Mouse (Mus musculus) forebrain, embryonic 10.5 days (tissue): Measurements from ENCODE around the gene Gm4353. TPM values are rescaled to one million over a fixed set of nuclear protein-coding genes. Genes with fewer than 3 reads are reported as not detected.

Source experiments
- DNase-seq: peaks from one replicate; pipeline ENCODE4 v3.0.0-alpha.2; 2017; ENCODE audit warnings: low spot score; ENCODE audit errors: extremely low spot score
- H3K27ac ChIP-seq: fragments of 300-500 bp; sonication (generic); 2 replicates; pipeline ENCODE4 v1.5.1; 2016; ENCODE audit warnings: mild to moderate bottlenecking
- H3K27me3 ChIP-seq: fragments of 300-500 bp; sonication (generic); 2 replicates; pipeline ENCODE4 v1.6.1; 2016; ENCODE audit warnings: mild to moderate bottlenecking; ENCODE audit not compliant: poor library complexity, severe bottlenecking
- H3K36me3 ChIP-seq: fragments of 300-500 bp; sonication (generic); replicated peaks from 2 replicates; pipeline ENCODE4 v1.6.1; 2016; ENCODE audit warnings: mild to moderate bottlenecking, moderate library complexity
- H3K4me1 ChIP-seq: fragments of 300-500 bp; sonication (generic); 2 replicates; pipeline ENCODE4 v1.6.1; 2016
- H3K4me3 ChIP-seq: fragments of 300-500 bp; sonication (generic); 2 replicates; pipeline ENCODE4 v1.5.1; 2016; ENCODE audit warnings: mild to moderate bottlenecking, moderate library complexity
- H3K9me3 ChIP-seq: fragments of 300-500 bp; sonication (generic); 2 replicates; pipeline ENCODE4 v1.6.1; 2016; ENCODE audit warnings: mild to moderate bottlenecking, moderate library complexity
- WGBS: fragments of 180-500 bp; shearing (Covaris S2); methylation state at CpG from one replicate; pipeline ENCODE4 v1.1.7; 2016; 5-methylcytosine and 5-hydroxymethylcytosine counted together
- polyA plus RNA-seq: library from polyadenylated mRNA; unstranded; fragments of >200 nt; fragmentation: Nextera tagmentation; extraction: Ambion mirVana; gene quantifications from 2 replicates; pipeline ENCODE4 v1.2.1, GENCODE M21; 2016

Gene Gm4353
- polyA plus RNA-seq, 1 experiment from 2014 or later: 1.0 TPM

GRCm38 (mm10) chr7:116115991-116116390, 31.6 kb upstream of the Gm4353 start:
- Histone ChIP-seq H3K36me3 (no peaks in the 10 kb centered on the region), H3K9me3 (0 out of 2 replicates have a peak, but pooled peaks cover 3% of the 10 kb centered on the region), H3K27ac (no peak overlapping the region), H3K27me3 (no peaks in the 10 kb centered on the region), H3K4me1 (peaks cover 24% of the 10 kb centered on the region), H3K4me3 (no peak overlapping the region)
- no peak for DNase-seq
- WGBS: 84% methylated on average over 2 of the region's 2 CpGs

DNA sequence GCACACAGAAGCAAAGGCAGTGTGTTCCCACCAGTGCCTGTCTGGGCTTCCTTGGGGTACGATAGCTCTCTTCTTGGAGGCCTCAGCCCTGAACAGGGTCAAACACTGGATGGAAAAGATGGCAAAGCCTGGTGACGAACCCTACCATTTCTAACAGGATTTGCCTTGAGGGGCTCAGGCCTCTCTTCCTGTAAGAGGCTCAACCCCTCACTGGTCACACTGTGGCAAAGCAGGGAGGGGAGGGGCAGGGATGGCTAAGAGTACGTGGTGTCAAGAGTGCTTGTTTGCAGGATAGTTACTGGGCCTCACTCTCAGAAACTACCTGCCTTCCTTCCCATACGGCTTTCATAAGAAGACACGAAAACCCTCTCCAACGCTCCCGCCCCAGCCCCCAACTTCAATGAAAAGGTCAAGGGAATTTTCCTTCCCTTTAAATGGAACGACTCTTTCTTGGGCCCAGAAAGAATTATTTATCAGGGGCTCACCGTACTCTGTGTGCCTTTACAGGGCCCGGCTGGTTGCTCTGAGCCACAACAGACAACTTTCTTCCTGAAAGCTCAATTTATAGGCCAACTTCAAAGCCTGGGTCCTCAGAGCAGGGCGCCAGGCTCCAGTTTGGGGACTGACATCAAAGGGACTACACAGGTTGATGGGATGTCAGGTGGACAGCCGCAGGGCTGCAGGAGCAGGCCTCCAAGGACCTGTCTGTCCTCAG, 30.9 kb upstream of the Gm4353 start:
- Histone ChIP-seq H3K27me3 (no peaks in the 10 kb centered on the region), H3K36me3 (no peaks in the 10 kb centered on the region), H3K9me3 (0 out of 2 replicates have a peak, but pooled peaks cover 3% of the 10 kb centered on the region), H3K4me1 (peaks cover 18% of the 10 kb centered on the region), H3K27ac (0 out of 2 replicates have a peak overlapping the region, but pooled peaks have one; percentile 2), H3K4me3 (no peak overlapping the region)
- DNase-seq: peak; percentile 13
- 76% methylated on average over 12 of the region's 12 CpGs for WGBS

DNA sequence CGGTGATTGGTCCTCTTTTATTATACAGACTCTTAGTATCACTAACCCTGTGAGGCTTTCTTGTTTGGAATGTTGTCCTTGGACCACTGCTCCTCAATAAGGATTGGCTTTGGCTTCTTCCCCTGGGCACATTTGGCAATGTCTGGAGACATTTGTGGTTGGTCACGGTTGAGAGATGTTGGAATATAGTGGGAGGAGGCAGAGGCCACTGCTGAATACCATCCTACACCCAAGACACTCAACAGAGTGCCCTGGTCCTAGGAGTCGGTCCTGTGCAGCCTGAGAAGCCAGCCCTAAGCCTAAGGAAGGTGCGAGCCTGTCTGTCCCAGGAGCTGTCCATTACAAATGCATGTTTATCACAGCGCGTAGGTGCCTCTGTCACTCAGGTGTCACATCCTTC, 27.1 kb upstream of the Gm4353 start:
- Histone ChIP-seq H3K4me3 (no peak overlapping the region), H3K4me1 (peaks cover 10% of the 10 kb centered on the region; the same call in 1 of the 2 replicates), H3K27ac (no peak overlapping the region), H3K36me3 (peaks cover 18% of the 10 kb centered on the region), H3K9me3 (no peaks in the 10 kb centered on the region), H3K27me3 (no peaks in the 10 kb centered on the region)
- peak; percentile 11 for DNase-seq
- WGBS: 88% methylated on average over 6 of the region's 6 CpGs

GRCm38 (mm10) chr7:116110661-116111060, 26.2 kb upstream of the Gm4353 start:
- Histone ChIP-seq H3K9me3 (no peaks in the 10 kb centered on the region), H3K4me3 (no peak overlapping the region), H3K4me1 (peaks cover 8% of the 10 kb centered on the region; the same call in 1 of the 2 replicates), H3K27me3 (no peaks in the 10 kb centered on the region), H3K27ac (no peak overlapping the region), H3K36me3 (peaks cover 27% of the 10 kb centered on the region)
- no peak for DNase-seq
- 91% methylated on average over 3 of the region's 3 CpGs for WGBS

DNA sequence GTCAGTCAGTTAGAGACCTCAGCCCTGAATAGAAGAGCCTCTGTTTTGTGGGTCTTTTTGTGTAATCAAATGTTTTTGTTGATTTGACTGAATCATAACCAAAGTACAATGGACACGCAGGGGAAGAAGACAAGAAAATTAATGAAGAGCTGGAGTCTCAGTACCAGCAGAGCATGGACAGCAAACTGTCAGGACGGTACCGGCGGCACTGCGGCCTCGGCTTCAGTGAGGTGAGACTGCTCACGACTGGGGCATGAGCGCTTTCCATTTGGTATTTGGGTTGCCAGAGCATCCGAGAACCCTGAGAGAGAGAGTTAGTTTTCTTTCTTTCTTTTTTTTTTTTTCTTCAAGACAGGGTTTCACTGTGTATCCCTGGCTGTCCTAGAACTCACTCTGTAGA, 18.7 kb upstream of the Gm4353 start:
- no peaks in the 10 kb centered on the region for H3K27me3 ChIP-seq
- no peak overlapping the region for H3K4me3 ChIP-seq
- H3K4me1 ChIP-seq: no peaks in the 10 kb centered on the region
- WGBS: 98% methylated on average over 9 of the region's 9 CpGs
- no peaks in the 10 kb centered on the region for H3K9me3 ChIP-seq
- no peak for DNase-seq
- peaks cover 94% of the 10 kb centered on the region for H3K36me3 ChIP-seq
- H3K27ac ChIP-seq: no peak overlapping the region

GRCm38 (mm10) chr7:116099952-116100528, 15.6 kb upstream of the Gm4353 start:
- H3K9me3 ChIP-seq: no peaks in the 10 kb centered on the region
- no peak overlapping the region for H3K27ac ChIP-seq
- H3K4me3 ChIP-seq: no peak overlapping the region
- H3K36me3 ChIP-seq: peaks cover 76% of the 10 kb centered on the region
- H3K4me1 ChIP-seq: peaks cover 8% of the 10 kb centered on the region
- 90% methylated on average over 7 of the region's 7 CpGs for WGBS
- no peaks in the 10 kb centered on the region for H3K27me3 ChIP-seq
- no peak for DNase-seq

DNA sequence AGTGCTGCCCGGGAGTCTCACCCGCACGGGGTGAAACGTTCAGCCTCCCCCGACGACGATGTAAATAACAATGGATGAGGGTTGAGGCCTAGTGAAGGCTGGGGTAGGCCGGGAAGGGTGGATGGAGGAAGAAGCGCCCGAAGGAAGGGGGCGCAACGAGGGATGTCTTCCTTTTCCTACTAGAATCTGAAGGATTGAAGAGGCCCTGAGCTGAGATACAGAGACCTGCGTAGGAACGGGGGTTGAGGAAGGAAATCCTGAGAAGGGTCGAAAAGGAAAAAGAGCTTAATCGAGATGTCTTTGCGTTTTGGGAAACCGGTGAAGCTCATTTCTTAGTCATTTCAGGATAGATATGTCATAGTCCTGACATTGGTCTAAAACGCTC, 9.0 kb upstream of the Gm4353 start:
- peak overlapping the region; percentile 97 for H3K27ac ChIP-seq
- under 1% methylated on average over 19 of the region's 19 CpGs for WGBS
- H3K9me3 ChIP-seq: no peaks in the 10 kb centered on the region
- H3K36me3 ChIP-seq: peaks cover 12% of the 10 kb centered on the region
- H3K27me3 ChIP-seq: no peaks in the 10 kb centered on the region
- no peak for DNase-seq
- peak overlapping the region; percentile 75 for H3K4me3 ChIP-seq
- H3K4me1 ChIP-seq: peaks cover 29% of the 10 kb centered on the region

DNA sequence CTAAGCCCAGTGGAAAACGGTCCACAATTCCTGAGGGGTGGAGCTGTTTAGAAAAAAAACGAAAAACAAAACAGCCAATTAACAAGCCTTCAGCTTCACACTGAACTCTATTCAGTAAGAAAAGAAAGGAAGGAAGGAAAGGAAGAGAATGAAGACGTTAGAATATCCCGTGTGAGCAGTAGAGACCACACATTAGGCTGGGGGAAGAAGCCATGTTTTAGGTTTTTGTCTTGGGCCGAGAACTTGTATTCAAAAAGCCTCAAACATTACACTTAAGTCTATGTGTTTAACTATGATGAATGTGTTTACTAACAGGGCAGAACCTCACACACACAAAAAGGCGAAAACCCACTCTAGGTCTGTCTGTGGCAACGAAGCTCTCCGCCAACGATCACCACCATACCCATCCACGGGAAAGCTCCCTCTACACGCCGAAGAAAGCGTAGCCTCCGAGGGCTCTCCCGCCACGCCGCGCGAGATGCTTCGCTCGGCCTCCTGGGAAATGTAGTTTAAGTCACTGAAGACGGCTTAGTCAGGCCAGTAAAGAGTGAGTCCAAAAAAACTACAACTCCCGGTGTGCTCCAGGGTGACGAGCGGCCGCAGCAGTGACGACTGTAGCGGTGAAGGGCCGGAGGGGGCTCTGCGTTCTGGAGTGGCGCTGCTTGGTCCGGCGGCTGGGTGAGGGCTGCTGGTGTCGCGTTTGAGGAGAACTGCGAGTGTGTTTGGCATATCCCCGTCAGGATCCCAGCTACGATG, 8.5 kb upstream of the Gm4353 start:
- Histone ChIP-seq H3K4me3 (peak overlapping the region; percentile 75), H3K4me1 (peaks cover 29% of the 10 kb centered on the region), H3K9me3 (no peaks in the 10 kb centered on the region), H3K36me3 (peaks cover 12% of the 10 kb centered on the region), H3K27me3 (no peaks in the 10 kb centered on the region), H3K27ac (peak overlapping the region; percentile 97)
- under 1% methylated on average over 38 of the region's 38 CpGs for WGBS
- DNase-seq: peak; percentile 96

GRCm38 (mm10) chr7:116060739-116061138, 23.7 kb downstream of the Gm4353 start:
- WGBS: 49% methylated on average over 1 of the region's 1 CpGs

DNA sequence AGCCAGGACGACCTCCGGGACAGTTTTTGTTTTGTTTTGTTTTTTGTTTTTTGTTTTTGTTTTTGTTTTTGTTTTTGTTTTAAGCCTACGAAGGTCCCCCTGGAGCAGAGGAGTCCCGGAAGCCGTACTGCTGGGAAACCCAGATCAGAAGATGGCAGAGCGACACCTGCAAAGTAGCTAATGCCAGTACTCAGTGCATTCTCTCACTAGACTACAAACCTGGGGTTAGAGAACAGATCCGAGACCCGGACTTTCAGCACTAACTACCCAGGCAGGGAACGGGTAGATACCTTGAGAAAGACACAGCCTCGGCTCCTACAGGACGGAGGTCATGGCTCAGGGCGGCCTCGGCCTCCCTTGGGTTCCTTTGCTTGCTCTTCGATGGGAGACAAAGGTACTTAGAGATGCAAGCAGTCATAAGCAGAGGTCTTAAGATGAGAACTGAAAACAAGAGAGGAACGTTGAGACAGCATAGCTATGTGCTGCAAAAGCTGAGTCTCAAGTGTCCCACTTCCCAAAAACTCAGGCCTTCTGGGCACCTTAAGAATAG, 43.9 kb downstream of the Gm4353 start:
- 13% methylated on average over 15 of the region's 15 CpGs for WGBS
- Histone ChIP-seq H3K4me1 (peaks cover 63% of the 10 kb centered on the region), H3K36me3 (no peaks in the 10 kb centered on the region), H3K27ac (peak overlapping the region; percentile 82; the same call in 1 of the 2 replicates), H3K27me3 (peaks cover 62% of the 10 kb centered on the region), H3K4me3 (peak overlapping the region; percentile 59), H3K9me3 (no peaks in the 10 kb centered on the region)
- DNase-seq: no peak

More at GRCm38 (mm10) chr7:116060739-116061138, 23.7 kb downstream of the Gm4353 start:
- Histone ChIP-seq H3K4me1 (no peaks in the 10 kb centered on the region), H3K27ac (no peak overlapping the region), H3K9me3 (no peaks in the 10 kb centered on the region), H3K4me3 (no peak overlapping the region), H3K36me3 (no peaks in the 10 kb centered on the region), H3K27me3 (no peaks in the 10 kb centered on the region)
- no peak for DNase-seq

DNA sequence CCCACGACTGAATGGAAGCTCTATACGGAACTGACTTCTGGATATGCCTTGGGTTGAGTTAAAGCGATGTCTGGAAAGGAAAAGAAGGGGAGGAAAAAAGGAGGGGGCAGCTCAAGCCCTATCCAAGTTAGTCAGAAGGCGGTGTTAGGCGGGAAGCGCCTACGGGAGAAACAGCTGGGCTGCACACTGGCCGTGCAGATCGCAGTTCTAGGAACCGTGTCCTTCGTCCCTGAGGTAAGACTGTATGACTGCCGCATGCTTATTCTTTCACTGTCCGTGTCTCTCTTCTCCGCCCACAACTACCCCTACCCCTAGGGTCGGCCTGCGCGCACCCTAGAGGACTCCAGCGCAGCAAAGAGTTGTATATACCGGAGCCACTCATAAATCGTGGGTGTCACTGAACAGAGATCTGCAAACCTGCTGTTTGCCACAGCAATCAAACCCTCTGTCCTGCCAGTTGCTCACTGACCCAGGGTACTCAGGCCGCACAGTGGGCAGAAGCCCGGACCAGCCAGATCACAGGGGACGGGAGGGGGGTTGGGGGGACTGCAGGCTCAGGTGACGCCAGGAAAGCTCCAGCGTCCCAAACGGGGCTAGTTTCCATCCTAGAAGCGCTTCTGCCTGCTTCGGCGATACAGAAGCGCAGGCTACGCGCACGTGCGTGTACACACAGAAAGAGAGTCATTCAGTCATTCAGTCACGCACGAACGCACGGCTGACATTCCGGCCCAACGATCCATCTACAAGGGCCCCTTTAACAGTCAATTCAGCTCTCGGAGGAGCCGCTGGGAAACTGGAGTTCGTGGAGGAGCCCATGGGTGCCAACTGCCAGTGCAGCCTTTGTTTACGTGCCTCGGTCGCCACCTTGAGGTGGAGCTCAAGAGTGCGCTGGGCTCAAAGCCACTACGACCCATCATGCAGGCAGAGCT, 44.6 kb downstream of the Gm4353 start:
- Histone ChIP-seq H3K27ac (peak overlapping the region; percentile 82), H3K9me3 (no peaks in the 10 kb centered on the region), H3K4me1 (peaks cover 66% of the 10 kb centered on the region), H3K36me3 (no peaks in the 10 kb centered on the region), H3K4me3 (peak overlapping the region; percentile 59), H3K27me3 (peaks cover 69% of the 10 kb centered on the region)
- under 1% methylated on average over 48 of the region's 48 CpGs for WGBS
- peak; percentile 86 for DNase-seq

DNA sequence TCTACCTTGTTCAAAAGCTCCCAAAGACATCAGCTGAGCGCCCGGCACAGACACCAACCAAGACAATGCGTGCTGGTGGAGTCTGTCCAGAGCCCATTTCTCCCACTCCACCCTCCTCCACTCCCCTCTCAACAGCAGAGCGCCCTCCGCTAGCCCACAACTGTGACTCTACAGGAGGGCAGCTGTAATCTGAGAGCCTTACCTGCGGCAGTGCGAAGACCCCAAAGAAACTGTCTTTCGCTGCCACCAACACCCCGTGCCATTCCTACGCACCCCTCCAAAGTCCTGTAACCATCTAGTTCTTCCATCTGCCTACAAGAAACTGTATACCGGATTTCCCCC, 45.3 kb downstream of the Gm4353 start, which contains the start of gene 1110004F10Rik:
Gene 1110004F10Rik (plus strand): TSS at position 202 of the 342 bp plus-strand sequence.
- Histone ChIP-seq H3K27me3 (peaks cover 73% of the 10 kb centered on the region), H3K4me1 (peaks cover 67% of the 10 kb centered on the region), H3K27ac (peak within 1 kb of the TSS; percentile 82), H3K9me3 (no peaks in the 10 kb centered on the region), H3K36me3 (no peaks in the 10 kb centered on the region), H3K4me3 (peak within 1 kb of the TSS; percentile 59)
- DNase-seq: no peak
- WGBS: under 1% methylated on average over 11 of the region's 11 CpGs
